Mouse (Mus musculus) neural tube, embryonic 11.5 days (tissue): ENCODE data around the gene Myo19. TPM values are rescaled to one million over a fixed set of nuclear protein-coding genes. Genes with fewer than 3 reads are reported as not detected.

Experiments
- ATAC-seq: fragments of 200-750 bp; cut with Nextera tagmentation; 2 replicates; pipeline ENCODE4 v1.8.0; 2017; ENCODE audit warnings: moderate number of reproducible peaks, mild to moderate bottlenecking, moderate TSS enrichment, moderate library complexity; ENCODE audit not compliant: insufficient read depth, low FRiP score, low TSS enrichment
- DNase-seq: peaks from one replicate; pipeline ENCODE4 v3.0.0-alpha.2; 2015; ENCODE audit warnings: low spot score
- H3K27ac ChIP-seq: fragments of 300-500 bp; sonication (generic); 2 replicates; pipeline ENCODE4 v1.5.1; 2014; ENCODE audit warnings: low read depth, mild to moderate bottlenecking, low read length
- H3K27me3 ChIP-seq: fragments of 300-500 bp; sonication (generic); 2 replicates; pipeline ENCODE4 v1.6.1; 2014; ENCODE audit warnings: mild to moderate bottlenecking, low read length, mixed read lengths; ENCODE audit not compliant: control insufficient read depth, insufficient read depth
- H3K36me3 ChIP-seq: fragments of 300-500 bp; sonication (generic); 2 replicates; pipeline ENCODE4 v1.6.1; 2014; ENCODE audit warnings: mild to moderate bottlenecking, low read length, moderate library complexity, mixed read lengths; ENCODE audit not compliant: control insufficient read depth, insufficient read depth
- H3K4me1 ChIP-seq: fragments of 300-500 bp; sonication (generic); 2 replicates; pipeline ENCODE4 v1.6.1; 2014; ENCODE audit warnings: low read length, mixed read lengths; ENCODE audit not compliant: control insufficient read depth, insufficient read depth
- H3K4me2 ChIP-seq: fragments of 300-500 bp; sonication (generic); 2 replicates; pipeline ENCODE4 v1.6.1; 2014; ENCODE audit warnings: low read depth, mild to moderate bottlenecking, moderate library complexity
- H3K4me3 ChIP-seq: fragments of 300-500 bp; sonication (generic); 2 replicates; pipeline ENCODE4 v1.5.1; 2014; ENCODE audit warnings: low read depth, low read length
- H3K9ac ChIP-seq: fragments of 300-500 bp; sonication (generic); 2 replicates; pipeline ENCODE4 v1.6.1; 2014; ENCODE audit warnings: mild to moderate bottlenecking, low read length
- H3K9me3 ChIP-seq: fragments of 300-500 bp; sonication (generic); 2 replicates; pipeline ENCODE4 v1.6.1; 2016; ENCODE audit warnings: low read length; ENCODE audit not compliant: control insufficient read depth
- WGBS: fragments of 180-500 bp; shearing (Covaris S2); extraction: QIAGEN DNeasy Blood & Tissue Kit; methylation state at CpG from one replicate; pipeline ENCODE4 v1.1.7; 2014; 5-methylcytosine and 5-hydroxymethylcytosine counted together
- polyA plus RNA-seq: library from polyadenylated mRNA; unstranded; fragments of >200 nt; fragmentation: Nextera tagmentation; extraction: Ambion mirVana; gene quantifications from 2 replicates; pipeline ENCODE4 v1.2.1, GENCODE M21; 2014

Gene Myo19
- polyA plus RNA-seq, 1 experiment from 2014 or later, result 9.2 TPM

- Histone ChIP-seq H3K9me3 (no peaks in the 10 kb centered on the region), H3K9ac (peak overlapping the region; percentile 87), H3K4me1 (peaks cover 10% of the 10 kb centered on the region), H3K27ac (peak overlapping the region; percentile 86; the same call in 1 of the 2 replicates), H3K27me3 (no peaks in the 10 kb centered on the region), H3K4me2 (peak overlapping the region; percentile 95), H3K4me3 (peak overlapping the region; percentile 82), H3K36me3 (no peaks in the 10 kb centered on the region)
- no peak for DNase-seq
- 57% methylated on average over 9 of the region's 9 CpGs for WGBS
- no peak for ATAC-seq
Measured at GRCm38 (mm10) chr11:84880971-84881370, 1.0 kb downstream of the Myo19 start.

DNA sequence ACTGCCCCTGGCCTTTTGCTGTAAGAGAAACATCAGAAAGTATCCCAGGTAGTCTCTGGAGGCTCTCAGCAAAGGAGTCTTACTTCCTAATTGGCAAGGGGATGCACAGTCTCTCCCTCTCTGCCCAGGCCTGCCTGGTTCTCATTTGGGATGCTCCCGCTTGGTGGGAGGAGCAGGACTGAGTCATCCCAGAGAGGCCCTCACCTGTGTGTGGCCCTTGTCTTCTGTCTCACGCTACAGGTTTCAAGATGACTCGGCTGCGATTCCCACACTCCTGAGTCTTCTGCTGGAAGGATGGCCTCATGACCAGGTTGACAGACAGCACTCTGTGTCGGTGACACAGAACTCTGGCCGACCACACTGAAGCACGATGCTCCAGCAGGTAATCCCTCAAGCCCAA, 2.4 kb downstream of the Myo19 start:
- no peak overlapping the region for H3K4me3 ChIP-seq
- H3K36me3 ChIP-seq, result no peaks in the 10 kb centered on the region
- H3K4me1 ChIP-seq, result peaks cover 10% of the 10 kb centered on the region
- ATAC-seq (no peak), DNase-seq (no peak)
- H3K27me3 ChIP-seq, result no peaks in the 10 kb centered on the region
- no peaks in the 10 kb centered on the region for H3K9me3 ChIP-seq
- no peak overlapping the region for H3K4me2 ChIP-seq
- no peak overlapping the region for H3K27ac ChIP-seq
- H3K9ac ChIP-seq, result no peak overlapping the region
- 94% methylated on average over 7 of the region's 7 CpGs for WGBS

DNA sequence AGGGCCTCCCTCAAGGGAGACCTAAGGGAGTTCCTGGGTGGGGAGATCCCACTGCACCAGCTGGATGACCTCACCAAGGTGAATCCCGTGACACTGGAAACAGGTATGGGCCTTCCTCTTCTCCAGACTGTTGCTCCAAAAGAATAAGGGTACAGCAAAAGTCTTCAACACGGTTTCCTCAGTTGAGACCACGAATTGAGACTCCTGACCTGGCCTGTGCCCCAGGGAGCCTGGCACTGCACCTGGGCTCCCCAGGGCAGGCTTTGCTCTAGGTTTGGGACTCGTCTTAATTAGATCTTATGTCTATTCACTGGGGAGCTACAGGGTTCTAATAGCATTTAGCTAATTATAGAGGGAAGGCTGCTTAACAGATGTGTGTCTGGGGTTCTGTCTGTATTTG, 5.3 kb downstream of the Myo19 start:
- ATAC-seq (no peak), DNase-seq (no peak)
- 86% methylated on average over 4 of the region's 4 CpGs for WGBS
- H3K27me3 ChIP-seq, result no peaks in the 10 kb centered on the region
- H3K4me3 ChIP-seq, result no peak overlapping the region
- H3K36me3 ChIP-seq, result no peaks in the 10 kb centered on the region
- no peak overlapping the region for H3K9ac ChIP-seq
- no peak overlapping the region for H3K27ac ChIP-seq
- no peak overlapping the region for H3K4me2 ChIP-seq
- H3K9me3 ChIP-seq, result no peaks in the 10 kb centered on the region
- peaks cover 10% of the 10 kb centered on the region for H3K4me1 ChIP-seq

DNA sequence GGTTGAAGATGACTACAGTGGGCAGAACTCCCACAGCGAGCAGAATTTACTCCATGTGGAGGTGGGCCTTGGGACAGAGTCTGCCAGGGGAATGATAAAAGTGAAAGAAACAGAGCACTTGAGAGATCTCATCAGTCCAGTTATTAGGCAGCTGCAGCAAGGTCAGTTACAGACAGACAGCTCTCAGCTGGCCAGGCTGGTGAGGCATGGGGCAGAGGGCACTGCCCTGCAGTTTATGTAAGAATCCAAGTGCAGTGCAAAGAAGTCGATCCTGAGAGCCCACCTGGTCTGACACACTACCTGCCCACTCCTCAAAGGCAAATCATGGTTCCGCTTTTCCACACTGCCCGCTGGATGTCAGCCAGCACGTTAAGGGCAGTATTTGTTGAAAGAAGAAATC, 6.3 kb downstream of the Myo19 start:
- Histone ChIP-seq H3K4me2 (no peak overlapping the region), H3K9ac (no peak overlapping the region), H3K4me1 (peaks cover 4% of the 10 kb centered on the region), H3K36me3 (no peaks in the 10 kb centered on the region), H3K27me3 (no peaks in the 10 kb centered on the region), H3K4me3 (no peak overlapping the region), H3K9me3 (no peaks in the 10 kb centered on the region), H3K27ac (no peak overlapping the region)
- DNase-seq (no peak), ATAC-seq (no peak)
- 94% methylated on average over 5 of the region's 5 CpGs for WGBS

DNA sequence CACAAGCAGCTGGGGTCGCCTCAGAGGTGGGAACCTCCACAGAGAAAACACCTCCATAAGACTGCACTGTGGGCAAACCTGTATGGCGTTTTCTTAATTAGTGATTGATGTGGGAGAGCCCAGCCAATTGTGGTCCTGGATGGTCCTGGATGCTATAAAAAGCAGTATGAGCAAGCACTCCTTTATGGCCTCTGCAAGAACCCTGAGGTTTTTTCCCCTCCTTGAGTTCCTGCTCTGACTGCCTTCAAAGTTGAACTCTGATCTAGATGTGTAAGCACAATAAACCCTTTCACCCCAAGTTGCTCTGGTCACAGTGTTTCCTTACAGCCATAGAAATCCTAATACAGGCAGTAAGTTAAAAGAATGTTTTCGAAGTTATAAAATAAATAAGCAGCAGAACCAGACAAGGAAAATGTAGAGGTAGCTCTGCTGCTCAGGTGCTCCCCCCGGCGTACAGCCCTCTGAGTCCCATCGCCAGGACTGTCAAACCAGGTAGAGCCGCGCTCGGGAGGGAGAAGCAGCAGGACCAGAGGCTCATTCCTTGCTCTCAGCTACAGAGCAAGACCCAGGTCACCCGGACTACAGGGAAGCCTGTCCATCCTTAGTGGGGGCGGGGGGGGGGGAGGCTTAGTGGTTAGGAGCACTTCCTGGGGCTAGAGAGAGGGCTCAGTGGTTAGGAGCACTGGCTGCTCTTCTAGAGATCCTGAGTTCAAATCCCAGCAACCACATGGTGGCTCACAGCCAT, 7.0 kb downstream of the Myo19 start:
- H3K36me3 ChIP-seq, result no peaks in the 10 kb centered on the region
- WGBS, result 83% methylated on average over 9 of the region's 11 CpGs

DNA sequence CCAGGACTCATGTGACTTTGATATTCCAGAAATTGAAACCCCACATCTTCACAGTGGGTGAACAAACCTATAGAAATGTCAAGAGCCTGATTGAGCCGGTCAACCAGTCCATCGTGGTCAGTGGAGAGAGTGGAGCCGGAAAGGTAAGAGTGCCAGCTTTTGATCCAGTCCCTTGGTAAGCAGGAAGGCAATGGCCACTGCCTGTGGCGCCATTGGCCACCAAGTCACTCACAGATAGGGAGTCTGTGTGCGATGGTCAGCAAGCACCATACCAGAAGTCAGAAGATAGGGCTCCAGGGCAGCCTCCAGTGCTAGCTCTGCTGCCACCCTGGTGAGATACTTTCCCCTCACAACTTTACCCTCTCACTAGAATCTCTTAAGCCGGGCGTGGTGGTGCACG, 8.1 kb downstream of the Myo19 start:
- no peak overlapping the region for H3K9ac ChIP-seq
- H3K36me3 ChIP-seq, result no peaks in the 10 kb centered on the region; the same call in 1 of the 2 replicates
- no peak overlapping the region for H3K27ac ChIP-seq
- H3K4me3 ChIP-seq, result no peak overlapping the region
- H3K9me3 ChIP-seq, result no peaks in the 10 kb centered on the region
- 96% methylated on average over 8 of the region's 8 CpGs for WGBS
- no peaks in the 10 kb centered on the region for H3K4me1 ChIP-seq
- no peak for DNase-seq
- no peaks in the 10 kb centered on the region for H3K27me3 ChIP-seq
- ATAC-seq, result no peak
- no peak overlapping the region for H3K4me2 ChIP-seq

More for the DNA sequence above, 7.0 kb downstream of the Myo19 start:
- Histone ChIP-seq H3K4me1 (no peaks in the 10 kb centered on the region), H3K4me2 (no peak overlapping the region), H3K4me3 (no peak overlapping the region), H3K9ac (no peak overlapping the region), H3K27me3 (no peaks in the 10 kb centered on the region), H3K27ac (no peak overlapping the region), H3K9me3 (no peaks in the 10 kb centered on the region)
- DNase-seq (no peak), ATAC-seq (no peak)

DNA sequence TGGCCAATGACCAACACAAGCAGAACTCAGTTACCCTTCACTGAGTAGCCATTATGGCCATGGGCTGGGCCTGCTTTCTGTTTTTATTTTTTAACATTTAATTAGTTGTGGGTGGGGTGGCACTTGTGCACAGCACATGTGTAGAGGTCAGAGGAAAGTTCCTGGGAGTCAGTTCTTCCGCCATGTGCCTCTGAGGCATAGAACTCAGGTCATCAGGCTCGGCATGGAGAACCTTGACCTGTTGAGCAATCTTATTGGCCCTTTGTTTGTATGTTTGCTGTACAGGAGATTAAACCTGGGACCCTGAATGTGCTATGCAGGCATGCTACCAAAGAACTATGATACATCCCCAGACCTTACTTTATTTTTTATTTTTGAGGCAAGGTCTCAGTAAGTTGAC, 9.5 kb downstream of the Myo19 start:
- no peaks in the 10 kb centered on the region for H3K4me1 ChIP-seq
- H3K9ac ChIP-seq, result no peak overlapping the region
- ATAC-seq (no peak), DNase-seq (no peak)
- H3K4me3 ChIP-seq, result no peak overlapping the region
- H3K27ac ChIP-seq, result no peak overlapping the region
- no peak overlapping the region for H3K4me2 ChIP-seq
- no peaks in the 10 kb centered on the region; the same call in 1 of the 2 replicates for H3K36me3 ChIP-seq
- 93% methylated on average over 2 of the region's 2 CpGs for WGBS
- H3K9me3 ChIP-seq, result no peaks in the 10 kb centered on the region
- no peaks in the 10 kb centered on the region for H3K27me3 ChIP-seq

GRCm38 (mm10) chr11:84891705-84892104, 11.8 kb downstream of the Myo19 start:
- Histone ChIP-seq H3K4me3 (no peak overlapping the region), H3K4me2 (no peak overlapping the region), H3K27me3 (no peaks in the 10 kb centered on the region), H3K36me3 (peaks cover 9% of the 10 kb centered on the region), H3K9ac (no peak overlapping the region), H3K4me1 (no peaks in the 10 kb centered on the region), H3K9me3 (no peaks in the 10 kb centered on the region), H3K27ac (no peak overlapping the region)
- ATAC-seq, result no peak
- DNase-seq, result no peak
- WGBS, result 89% methylated on average over 7 of the region's 7 CpGs

- Histone ChIP-seq H3K4me1 (no peaks in the 10 kb centered on the region), H3K9ac (no peak overlapping the region), H3K9me3 (no peaks in the 10 kb centered on the region), H3K4me3 (no peak overlapping the region), H3K36me3 (peaks cover 9% of the 10 kb centered on the region), H3K27me3 (no peaks in the 10 kb centered on the region), H3K27ac (no peak overlapping the region), H3K4me2 (no peak overlapping the region)
- 92% methylated on average over 15 of the region's 15 CpGs for WGBS
- DNase-seq (no peak), ATAC-seq (no peak)
Measured at GRCm38 (mm10) chr11:84893113-84893512, 13.2 kb downstream of the Myo19 start.
